Mouse (Mus musculus) ovary, postnatal 14 days (tissue): Measurements from ENCODE around the gene Ppm1l.
A peak's percentile ranks its signal among the peaks of the same experiment; 100 is the strongest.

ENCODE experiments used
- DNase-seq: peaks from one replicate; pipeline ENCODE4 v3.0.0; 2022; ENCODE audit warnings: low spot score

The Ppm1l gene

GRCm38 (mm10) chr3:69316391-69317195 lies at the start of gene Ppm1l:
Gene Ppm1l (plus strand): TSS chr3:69316861.
- peak; percentile 73 for DNase-seq

GRCm38 (mm10) chr3:69271812-69272211 lies 44.8 kb upstream of the Ppm1l start:
- DNase-seq = no peak

- no peak for DNase-seq
These were observed 42.5 kb upstream of the Ppm1l start for GRCm38 (mm10) chr3:69274018-69274663.

- no peak for DNase-seq
These were observed 41.9 kb upstream of the Ppm1l start for GRCm38 (mm10) chr3:69274664-69275312.

- no peak for DNase-seq
These were observed 38.0 kb upstream of the Ppm1l start for GRCm38 (mm10) chr3:69278648-69279047.

GRCm38 (mm10) chr3:69282406-69282805 lies 34.3 kb upstream of the Ppm1l start:
- DNase-seq = no peak

GRCm38 (mm10) chr3:69283085-69283847 lies 33.4 kb upstream of the Ppm1l start:
- no peak for DNase-seq

GRCm38 (mm10) chr3:69289833-69290232 lies 26.8 kb upstream of the Ppm1l start:
- DNase-seq = no peak

- peak; percentile 48 for DNase-seq
These were observed 26.4 kb upstream of the Ppm1l start for GRCm38 (mm10) chr3:69290294-69290693.

GRCm38 (mm10) chr3:69290844-69291243 lies 25.8 kb upstream of the Ppm1l start:
- no peak for DNase-seq

GRCm38 (mm10) chr3:69292628-69293027 lies 24.0 kb upstream of the Ppm1l start:
- no peak for DNase-seq

- no peak for DNase-seq
These were observed 20.4 kb upstream of the Ppm1l start for GRCm38 (mm10) chr3:69296270-69296669.

GRCm38 (mm10) chr3:69300121-69300520 lies 16.5 kb upstream of the Ppm1l start:
- DNase-seq = no peak

GRCm38 (mm10) chr3:69315810-69316390 lies 761 bp upstream of the Ppm1l start:
- DNase-seq = no peak

GRCm38 (mm10) chr3:69317251-69318125 lies 827 bp downstream of the Ppm1l start:
- no peak for DNase-seq

GRCm38 (mm10) chr3:69318131-69318951 lies 1.7 kb downstream of the Ppm1l start:
- peak; percentile 17 for DNase-seq

- no peak for DNase-seq
These were observed 2.5 kb downstream of the Ppm1l start for GRCm38 (mm10) chr3:69319061-69319720.

- no peak for DNase-seq
These were observed 7.3 kb downstream of the Ppm1l start for GRCm38 (mm10) chr3:69323982-69324381.

- no peak for DNase-seq
These were observed 13.2 kb downstream of the Ppm1l start for GRCm38 (mm10) chr3:69329910-69330309.
